Mouse (Mus musculus) gastrocnemius, postnatal 14 days (tissue): ENCODE results near the gene Olfr223. TPM values are rescaled to one million over a fixed set of nuclear protein-coding genes. Genes with fewer than 3 reads are reported as not detected.
"Not testable (repeated sequence)": the region's sequence is repeated elsewhere in the genome, so short reads cannot be mapped to it uniquely, and the experiment has no call there.

Source experiments
- DNase-seq: peaks from one replicate; pipeline ENCODE4 v3.0.0; 2021; ENCODE audit warnings: mixed read lengths
- intact Hi-C: fragments of 180-260 bp; cut with DNase I; formaldehyde crosslinking; loops from one replicate; pipeline ENCODE4 v1.15.1; 2025; ENCODE audit warnings: low total_unique reads
- long read RNA-seq, 2 experiments: library from polyadenylated mRNA; stranded (forward); transcript quantifications; one replicate each; pipeline ENCODE4 v2.0.0; 2021
- total RNA-seq, 2 experiments: library from RNA; stranded (reverse); gene quantifications; 2 replicates each; pipeline ENCODE4 v1.2.3; 2021

Olfr223 gene
- total RNA-seq, result not detected
- long read RNA-seq, experiment 1, result 0 reads
- long read RNA-seq, experiment 2, result 0 reads

GRCm38 (mm10) chr11:59593189-59593588, at the start of gene Olfr223:
Gene Olfr223, minus strand, starts transcription at chr11:59593289.
- no peak for DNase-seq
- intact Hi-C loops, result no loop called here

DNA sequence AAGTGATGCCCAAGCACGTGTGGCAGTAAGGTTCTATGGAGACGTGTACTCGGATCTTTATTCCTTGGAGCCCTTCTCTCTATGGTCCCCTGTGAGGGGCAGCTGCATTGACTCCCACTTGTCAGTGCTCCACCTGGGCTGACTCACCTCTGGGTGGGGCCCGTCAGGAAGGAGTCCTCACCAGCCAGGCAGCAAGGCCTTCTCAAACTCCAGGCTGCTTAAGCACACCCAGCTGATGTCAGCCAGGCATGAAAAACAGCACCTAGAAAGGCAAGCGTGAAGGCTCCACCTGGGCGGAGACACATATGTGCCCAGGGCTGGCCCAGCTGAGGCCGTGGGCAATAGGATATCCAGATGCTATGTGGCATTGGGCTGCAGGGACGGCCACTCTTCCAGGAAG, 49.3 kb upstream of the Olfr223 start:
- intact Hi-C loops, result no loop called here
- no peak for DNase-seq

- no peak for DNase-seq
- intact Hi-C loops, result no loop called here
These were observed 48.1 kb upstream of the Olfr223 start for GRCm38 (mm10) chr11:59641227-59641626.

DNA sequence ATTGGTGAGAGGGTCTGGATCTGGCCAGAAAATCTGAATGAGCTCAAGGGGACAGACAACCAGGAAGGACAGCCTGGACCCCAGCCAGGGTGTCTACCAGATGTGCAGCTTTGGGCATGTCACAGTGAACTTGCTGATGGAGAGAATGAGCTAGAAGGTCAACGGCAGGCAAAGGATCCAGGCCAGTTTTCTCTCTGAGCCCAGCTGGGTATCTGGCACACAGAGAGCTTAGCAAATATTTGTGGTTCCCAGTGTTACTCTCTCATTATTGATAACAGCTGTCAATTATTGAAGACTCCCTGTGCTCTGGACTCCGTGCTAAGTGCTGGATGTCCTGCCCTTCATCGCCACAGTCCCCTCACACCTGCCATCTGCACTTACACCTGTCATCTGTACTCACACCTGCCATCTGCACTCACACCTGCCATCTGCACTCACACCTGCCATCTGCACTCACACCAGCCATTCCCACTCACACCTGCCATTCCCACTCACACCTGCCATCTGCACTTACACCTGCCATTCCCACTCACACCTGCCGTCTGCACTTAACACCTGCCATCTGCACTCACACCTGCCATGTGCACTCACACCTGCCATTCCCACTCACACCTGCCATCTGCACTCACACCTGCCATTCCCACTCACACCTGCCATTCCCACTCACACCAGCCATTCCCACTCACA, 47.0 kb upstream of the Olfr223 start:
- intact Hi-C loops, result no loop called here
- DNase-seq, result no peak

- intact Hi-C loops, result no loop called here
- no peak for DNase-seq
These were observed 43.8 kb upstream of the Olfr223 start for GRCm38 (mm10) chr11:59636695-59637414.

DNA sequence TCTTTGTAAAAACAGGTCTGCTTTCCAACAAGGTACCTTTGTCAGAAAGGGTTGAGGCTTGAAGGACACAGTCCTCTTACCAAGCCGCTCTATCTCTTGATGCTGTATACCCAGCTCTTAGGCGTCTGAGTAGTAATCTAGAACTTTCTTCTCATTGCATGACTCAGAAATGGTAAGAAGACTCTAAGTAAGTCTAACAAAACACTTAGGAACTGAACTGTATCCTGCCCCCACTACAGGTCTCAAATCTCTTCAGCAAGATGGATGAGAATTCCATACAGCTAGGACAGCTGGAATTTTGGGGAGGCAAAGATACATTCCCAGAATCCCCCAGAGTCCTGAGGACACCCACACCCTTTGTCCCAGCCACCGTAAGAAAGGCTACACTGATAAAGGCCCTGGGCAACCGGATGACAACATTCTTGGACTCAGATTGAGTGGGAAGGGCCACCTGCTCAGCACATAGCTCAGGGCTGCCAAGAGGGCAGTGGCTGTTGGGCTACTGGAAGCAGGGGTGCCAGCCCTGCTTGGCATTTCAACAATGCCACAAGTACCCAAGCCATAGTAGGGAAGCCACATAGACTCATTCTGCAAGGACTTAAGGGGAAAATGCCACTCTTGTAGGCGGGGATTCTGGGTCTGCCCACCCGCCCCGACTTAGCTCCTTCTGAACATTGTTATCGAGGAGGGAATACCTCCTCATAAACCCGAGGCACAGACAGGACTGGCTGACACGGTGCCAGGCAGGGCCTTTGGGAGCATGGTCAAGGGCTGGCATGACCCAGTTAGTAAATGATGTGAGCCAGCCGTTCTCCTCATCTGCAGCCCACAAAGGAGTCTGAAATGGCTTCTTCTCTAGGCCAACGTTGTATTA, 43.0 kb upstream of the Olfr223 start:
- DNase-seq, result peak; percentile 40
- intact Hi-C loops, result no loop called here

- DNase-seq, result peak; percentile 12
- intact Hi-C loops, result no loop called here
These were observed 42.2 kb upstream of the Olfr223 start for GRCm38 (mm10) chr11:59635251-59635795.

DNA sequence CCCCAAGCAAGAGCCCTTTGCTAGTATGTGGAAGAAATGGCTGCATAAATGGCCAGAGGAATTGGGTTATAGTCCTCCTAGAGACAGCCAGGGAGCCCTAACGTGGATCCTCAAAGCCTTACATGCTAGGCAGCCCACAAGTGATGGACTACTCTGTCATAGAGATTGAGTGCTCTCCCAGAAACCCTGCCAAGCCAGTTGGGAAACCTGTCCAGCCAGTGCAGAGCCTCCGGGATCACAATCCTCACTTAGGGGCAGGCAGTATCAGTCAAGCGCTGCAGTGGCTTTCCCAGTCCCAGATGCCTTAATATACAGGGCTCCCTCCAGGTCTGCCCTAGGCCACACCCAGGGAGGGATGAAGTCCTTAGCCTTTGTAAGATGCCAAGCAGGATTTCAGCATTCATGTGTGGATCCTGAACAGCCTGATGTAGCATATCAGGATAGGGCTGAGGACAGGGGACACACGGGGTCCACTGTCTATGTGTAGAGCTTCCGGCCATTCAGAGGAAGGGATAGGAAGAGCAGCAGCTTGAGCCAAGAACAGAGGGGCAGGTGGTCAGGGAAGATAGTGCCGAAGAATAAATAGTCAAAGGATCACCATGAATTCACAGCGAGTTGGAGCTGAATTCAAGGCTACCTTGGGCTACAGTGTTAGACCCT, 41.0 kb upstream of the Olfr223 start:
- intact Hi-C loops, result no loop called here
- no peak for DNase-seq

DNA sequence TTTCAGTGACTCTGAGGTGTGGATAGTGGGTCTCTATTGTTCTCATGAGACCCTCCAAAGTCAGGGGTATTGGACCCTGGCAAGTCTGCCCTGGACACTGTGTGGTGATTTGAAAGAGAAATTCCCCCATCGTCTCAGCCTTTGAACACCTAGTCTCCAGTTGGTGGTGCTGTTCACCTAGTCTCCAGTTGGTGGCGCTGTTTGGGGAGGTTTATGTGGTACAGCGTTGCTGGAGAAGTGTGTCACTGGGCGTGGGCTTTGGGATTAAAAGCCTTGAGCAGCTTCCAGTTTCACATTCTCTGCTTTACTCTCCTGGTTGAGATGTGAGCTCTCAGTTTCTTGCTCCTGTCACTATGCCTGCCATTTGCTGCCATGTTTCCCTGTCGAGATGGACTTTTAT, 39.9 kb upstream of the Olfr223 start:
- intact Hi-C loops, result no loop called here
- peak; percentile 57 for DNase-seq

DNA sequence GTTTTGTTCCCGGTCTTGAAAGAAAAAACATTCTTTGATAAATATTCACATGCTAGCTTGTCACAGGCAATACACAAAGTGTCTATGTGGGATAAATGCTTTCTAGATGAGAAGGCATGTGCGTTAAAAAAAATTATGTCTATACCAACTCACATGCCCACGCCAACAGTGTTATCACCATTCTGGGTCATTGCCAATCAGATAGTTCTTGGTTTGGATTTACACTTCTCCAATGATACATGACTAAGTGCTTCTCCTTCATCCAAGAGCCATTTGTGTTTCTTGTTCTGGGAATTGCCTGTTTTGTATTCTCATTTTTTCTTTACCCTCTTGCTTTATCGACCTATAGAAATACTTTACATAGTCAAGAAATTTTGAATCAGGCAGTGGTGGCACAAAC, 38.9 kb upstream of the Olfr223 start:
- intact Hi-C loops, result no loop called here
- no peak for DNase-seq

- intact Hi-C loops, result loop anchor here (5.0 kb wide), 1 partner anchor 117 kb away; no protein-coding TSS in a partner anchor
- no peak for DNase-seq
These were observed 36.8 kb upstream of the Olfr223 start for GRCm38 (mm10) chr11:59629871-59630270.

GRCm38 (mm10) chr11:59628177-59628576, 35.1 kb upstream of the Olfr223 start:
- DNase-seq, result no peak
- intact Hi-C loops, result loop anchor here (5.0 kb wide), 1 partner anchor 119 kb away; no protein-coding TSS in a partner anchor

GRCm38 (mm10) chr11:59626192-59626591, 33.1 kb upstream of the Olfr223 start:
- no peak for DNase-seq

DNA sequence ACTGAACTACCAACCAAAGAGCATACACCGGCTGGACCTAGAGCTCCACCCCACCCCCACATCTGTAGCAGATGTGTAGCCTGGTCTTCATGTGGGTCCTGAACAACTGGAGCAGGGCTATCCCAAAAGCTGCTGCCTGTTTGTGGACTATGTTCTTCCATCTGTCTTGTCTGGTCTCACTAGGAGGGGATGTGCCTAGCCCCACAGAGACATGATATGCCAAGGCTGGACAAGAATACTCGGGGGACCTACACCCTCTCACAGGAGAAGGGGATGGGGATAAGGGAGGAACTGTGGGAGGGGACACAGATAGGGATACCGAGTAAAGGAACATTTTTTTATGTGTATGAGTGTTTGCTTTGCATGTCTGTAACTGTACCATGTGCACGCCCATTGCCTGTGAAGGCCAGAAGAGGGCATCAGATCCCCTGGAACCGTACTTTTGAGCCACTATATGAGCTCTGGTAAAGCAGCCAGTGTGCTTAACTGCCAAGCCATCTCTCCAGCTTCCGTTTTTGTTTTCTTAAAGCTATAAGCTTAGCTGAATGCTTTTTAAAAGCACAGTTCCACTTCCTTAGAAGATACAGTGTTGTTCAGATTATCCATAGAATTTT, 31.0 kb upstream of the Olfr223 start:
- intact Hi-C loops, result no loop called here
- DNase-seq, result peak; percentile 52

More at GRCm38 (mm10) chr11:59626192-59626591, 33.1 kb upstream of the Olfr223 start:
- intact Hi-C loops, result loop anchor here (5.0 kb wide), 1 partner anchor 121 kb away; no protein-coding TSS in a partner anchor

- no peak for DNase-seq
- intact Hi-C loops, result no loop called here
These were observed 29.1 kb upstream of the Olfr223 start for GRCm38 (mm10) chr11:59622214-59622613.

GRCm38 (mm10) chr11:59616986-59617385, 23.9 kb upstream of the Olfr223 start:
- DNase-seq, intact Hi-C loops: not testable (repeated sequence)

DNA sequence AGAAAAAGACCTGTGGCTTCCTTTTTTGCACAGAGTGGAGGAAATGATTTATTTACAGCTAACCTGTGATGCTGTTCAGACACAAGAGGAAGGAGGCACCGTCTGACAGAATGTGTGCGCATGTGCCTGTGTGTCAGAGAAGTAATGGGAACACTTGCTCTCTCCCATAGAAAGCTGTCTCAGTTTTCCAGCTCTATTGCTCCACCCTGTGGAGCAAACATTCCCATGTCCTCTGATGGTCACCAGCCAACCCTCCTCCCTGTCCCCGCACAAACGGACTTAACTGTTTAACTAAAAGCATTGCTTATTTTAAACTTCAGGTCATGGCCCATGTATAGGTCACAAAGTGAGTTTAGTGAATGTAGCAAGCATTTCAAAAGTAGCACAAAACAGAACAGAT, 21.0 kb upstream of the Olfr223 start:
- intact Hi-C loops, result no loop called here
- DNase-seq, result peak; percentile 19

DNA sequence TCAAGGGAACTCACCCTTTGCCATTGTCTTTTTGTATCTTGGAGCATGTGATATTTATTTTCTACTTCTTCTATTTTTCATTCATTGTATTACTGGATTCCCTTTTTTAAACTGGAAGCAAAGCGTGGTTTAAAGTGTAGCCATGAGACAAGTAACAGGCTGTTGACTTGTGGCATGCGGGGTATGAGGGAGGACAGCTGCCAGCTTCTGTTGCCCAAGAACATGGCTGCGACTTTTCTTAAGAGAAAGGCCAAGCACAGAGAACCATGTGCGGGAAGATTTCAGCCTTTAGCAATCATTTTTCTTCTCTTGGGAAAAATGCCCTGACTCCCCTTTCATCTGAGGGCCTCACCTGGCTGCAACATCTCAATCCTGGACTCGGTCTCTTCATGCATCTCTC, 18.6 kb upstream of the Olfr223 start:
- no peak for DNase-seq
- intact Hi-C loops, result no loop called here

DNA sequence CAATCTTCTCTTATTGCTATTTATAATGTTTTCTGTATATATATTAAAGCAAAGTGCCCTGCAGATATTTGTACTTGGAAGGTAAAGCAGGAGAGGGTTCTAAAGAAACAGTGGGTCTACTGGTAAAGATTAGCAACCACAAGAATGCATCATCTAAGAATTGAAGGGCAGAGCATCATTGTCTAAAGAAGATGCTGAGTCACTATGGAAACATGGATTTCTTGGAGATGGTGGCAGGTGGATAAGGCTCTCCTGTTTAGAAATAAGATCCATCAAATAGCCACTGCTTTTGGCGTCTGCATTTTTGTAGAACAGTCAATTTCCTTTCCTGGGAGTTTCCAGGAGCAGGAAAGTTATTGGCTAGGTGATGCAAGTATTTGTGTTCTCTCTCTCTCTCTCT, 9.2 kb upstream of the Olfr223 start:
- no peak for DNase-seq
- intact Hi-C loops, result no loop called here
